Mouse (Mus musculus) heart, adult 18-20 months (tissue): ENCODE data around the gene Eppin. TPM values are rescaled to one million over a fixed set of nuclear protein-coding genes. Genes with fewer than 3 reads are reported as not detected.

Source experiments
- DNase-seq, 2 experiments: peaks; one replicate each; pipeline ENCODE4 v3.0.0; 2021 to 2022; ENCODE audit warnings: mixed read lengths in 1 of 2
- total RNA-seq, 2 experiments: library from RNA; stranded (reverse); gene quantifications; 2 replicates each; pipeline ENCODE4 v1.2.3; 2021

Gene Eppin
- total RNA-seq, 2 experiments from 2014 or later, result not detected

DNA sequence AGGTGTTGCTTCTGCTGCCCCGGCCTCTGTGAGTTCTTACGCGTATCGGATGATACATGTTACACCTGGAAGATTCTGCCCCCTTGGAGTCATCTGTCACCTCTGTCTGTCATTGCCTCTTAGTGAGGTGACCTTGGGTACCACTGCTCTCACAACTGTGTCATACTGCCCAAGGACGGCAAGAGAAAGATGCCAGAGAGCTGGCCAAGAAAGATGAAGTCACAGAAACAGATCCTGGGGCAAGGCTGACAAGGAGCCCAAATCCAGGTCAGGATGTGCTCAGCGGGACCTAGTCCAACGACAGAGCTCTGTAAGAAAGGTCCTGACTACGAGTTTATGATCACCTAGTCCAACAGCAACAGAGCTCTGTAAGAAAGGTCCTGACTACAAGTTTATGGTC is 33.3 kb downstream of the Eppin start:
- DNase-seq, result no peak

GRCm38 (mm10) chr2:164558991-164559645 is 34.3 kb downstream of the Eppin start:
- DNase-seq, result no peak

- DNase-seq, result no peak
Measured at GRCm38 (mm10) chr2:164558426-164558825, 35.0 kb downstream of the Eppin start.

GRCm38 (mm10) chr2:164551502-164551901 is 41.9 kb downstream of the Eppin start:
- DNase-seq, result no peak

- no peak for DNase-seq
Measured at GRCm38 (mm10) chr2:164550895-164551269, 42.5 kb downstream of the Eppin start.

DNA sequence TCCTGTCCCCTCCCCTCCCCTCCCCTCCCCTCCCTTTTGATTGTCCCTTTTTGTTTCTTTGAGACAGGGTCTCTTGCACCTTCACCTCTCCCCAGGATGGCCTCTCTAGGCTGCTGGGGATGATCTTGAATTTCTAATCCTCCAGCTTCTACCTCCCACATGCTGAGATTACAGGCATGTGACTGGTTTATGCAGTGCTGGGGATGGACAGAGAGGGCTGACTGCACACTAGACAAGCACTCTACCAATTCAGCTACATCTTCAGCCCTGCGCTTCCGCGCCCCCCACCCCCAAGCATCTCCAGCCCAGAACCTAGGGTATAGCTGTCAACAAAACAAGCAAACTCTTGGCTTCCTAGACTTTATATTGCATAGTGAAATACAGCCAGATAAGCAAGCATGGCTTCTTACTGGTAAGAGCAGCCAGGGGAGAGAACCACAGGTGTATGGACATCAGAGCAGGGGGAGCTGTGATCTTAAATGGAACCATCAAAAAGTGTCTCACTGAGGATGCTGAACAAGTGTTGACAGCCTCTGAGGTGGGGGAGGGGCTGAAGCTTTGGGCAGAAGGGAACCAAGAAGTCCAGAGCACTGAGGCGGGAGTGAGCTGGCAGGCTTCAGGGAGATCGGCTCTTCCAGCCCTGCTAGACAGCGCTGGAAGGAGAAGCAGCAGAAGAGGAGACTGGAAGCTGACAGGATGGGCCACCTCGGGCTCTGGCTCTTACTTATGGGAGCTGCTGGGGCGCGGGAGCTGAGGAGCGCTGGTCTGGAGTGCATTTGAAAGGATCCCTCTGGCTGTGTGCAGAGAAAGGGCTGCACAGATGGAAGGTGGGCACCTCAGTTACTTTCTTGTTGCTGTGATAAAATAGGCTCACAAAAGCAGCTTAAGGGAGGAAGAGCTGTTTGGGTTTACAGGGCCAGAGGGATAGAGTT is 43.2 kb downstream of the Eppin start:
- no peak for DNase-seq

DNA sequence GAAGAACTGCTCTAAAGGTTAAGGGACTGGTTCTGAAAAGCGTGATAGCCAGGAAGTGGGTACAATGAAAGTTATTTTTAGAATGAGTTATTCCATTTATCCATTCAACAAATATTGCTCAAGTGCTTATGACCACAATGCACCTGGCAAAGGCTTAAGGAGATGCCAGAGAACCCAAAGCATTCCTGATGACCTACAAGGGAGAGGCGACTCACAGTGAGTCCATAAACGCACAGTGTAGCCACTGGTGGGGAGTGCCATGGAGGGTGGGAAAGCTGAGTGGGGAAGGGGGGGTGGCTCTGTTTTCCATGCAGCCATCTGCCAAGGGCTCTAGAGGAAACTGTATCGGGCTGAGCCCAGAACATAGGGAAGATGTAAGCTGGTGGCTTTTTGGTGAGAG is 44.1 kb downstream of the Eppin start:
- DNase-seq, result no peak

DNA sequence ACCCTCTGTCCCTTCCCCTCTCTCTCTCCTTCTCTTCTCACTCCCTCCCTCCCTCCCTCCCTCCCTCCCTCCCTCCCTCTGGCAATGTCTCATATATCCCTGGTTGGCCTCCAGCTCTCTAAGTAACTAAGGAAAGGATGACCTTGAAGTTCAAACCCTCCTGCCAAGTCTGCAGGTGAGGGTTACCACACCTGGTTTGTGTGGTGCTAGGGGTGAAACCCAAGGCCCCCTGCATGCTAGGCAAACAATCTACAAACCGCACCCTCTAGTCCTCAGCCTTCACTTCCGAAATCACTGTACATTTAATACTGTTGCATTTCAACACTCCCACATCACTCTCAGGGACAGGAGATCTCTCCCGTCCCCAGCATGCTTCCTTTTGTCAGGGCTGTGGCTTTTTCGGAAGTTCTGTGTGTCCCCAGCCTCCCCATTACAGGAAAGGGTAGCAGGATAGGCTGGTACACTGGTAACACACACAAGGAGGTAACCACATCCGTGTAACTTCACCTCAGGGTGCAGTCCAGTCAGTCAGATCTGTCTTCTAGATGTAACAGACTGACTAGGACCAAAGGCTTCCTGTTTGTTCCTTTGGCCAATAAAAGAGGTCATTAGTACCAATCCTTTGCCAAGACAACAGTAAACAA is 48.8 kb downstream of the Eppin start:
- DNase-seq, result no peak

DNA sequence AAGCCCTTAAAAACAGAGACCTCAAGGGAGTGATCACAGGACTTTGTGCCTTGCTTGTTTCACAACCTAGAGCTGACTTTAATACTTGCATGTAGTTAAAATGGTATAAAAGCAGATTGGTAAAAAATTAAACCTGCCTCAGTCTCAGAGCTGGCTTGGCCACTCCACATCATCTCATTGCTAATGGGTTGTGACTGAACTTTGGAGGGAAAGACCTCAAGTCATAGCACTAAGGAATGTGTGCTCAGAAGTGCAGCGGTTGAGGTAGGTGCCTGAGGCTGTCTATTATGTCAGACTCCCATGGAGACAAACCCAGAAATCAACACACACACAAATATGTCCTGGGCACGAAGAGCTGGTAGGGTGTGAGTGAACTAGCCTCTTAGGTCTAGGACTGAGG is 49.6 kb downstream of the Eppin start:
- DNase-seq, result no peak

DNA sequence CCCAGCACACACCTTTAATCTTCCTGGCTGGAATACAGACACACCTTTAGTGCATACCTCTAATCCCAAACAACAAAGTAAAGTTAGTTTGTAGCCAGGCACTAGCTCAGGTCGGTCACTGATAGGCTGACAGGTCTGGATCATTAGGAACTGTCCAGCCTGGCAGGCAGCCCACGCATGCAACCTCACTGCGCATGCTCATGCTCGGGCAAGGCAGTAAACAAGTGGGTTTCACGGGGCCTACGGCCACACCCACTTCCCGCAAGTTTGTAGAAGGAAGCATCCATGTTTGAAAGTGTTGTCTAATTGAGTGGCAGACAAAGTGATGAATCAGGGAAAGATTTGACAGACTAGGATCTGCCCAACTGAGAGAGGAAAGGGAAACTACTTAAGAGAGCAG is 50.8 kb downstream of the Eppin start:
- DNase-seq, result no peak

DNA sequence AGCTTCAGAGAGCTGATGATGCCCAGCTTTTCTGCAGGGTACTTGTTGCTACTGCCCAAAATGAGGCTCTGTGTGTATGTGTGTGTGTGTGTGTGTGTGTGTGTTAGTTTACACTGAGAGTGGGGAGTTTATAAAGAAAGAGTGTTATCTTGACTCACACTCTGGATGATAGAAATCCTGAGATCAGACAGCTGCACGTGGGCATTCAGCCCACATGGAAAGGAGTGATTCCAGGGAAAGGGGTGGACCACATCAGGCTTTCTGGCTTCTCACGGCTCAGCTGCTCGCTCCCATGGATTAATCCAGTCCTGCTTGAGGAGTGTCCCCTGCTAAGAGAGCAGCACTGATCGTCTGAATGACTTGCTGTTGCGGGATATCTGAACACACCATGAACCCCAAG is 51.3 kb downstream of the Eppin start:
- no peak for DNase-seq

DNA sequence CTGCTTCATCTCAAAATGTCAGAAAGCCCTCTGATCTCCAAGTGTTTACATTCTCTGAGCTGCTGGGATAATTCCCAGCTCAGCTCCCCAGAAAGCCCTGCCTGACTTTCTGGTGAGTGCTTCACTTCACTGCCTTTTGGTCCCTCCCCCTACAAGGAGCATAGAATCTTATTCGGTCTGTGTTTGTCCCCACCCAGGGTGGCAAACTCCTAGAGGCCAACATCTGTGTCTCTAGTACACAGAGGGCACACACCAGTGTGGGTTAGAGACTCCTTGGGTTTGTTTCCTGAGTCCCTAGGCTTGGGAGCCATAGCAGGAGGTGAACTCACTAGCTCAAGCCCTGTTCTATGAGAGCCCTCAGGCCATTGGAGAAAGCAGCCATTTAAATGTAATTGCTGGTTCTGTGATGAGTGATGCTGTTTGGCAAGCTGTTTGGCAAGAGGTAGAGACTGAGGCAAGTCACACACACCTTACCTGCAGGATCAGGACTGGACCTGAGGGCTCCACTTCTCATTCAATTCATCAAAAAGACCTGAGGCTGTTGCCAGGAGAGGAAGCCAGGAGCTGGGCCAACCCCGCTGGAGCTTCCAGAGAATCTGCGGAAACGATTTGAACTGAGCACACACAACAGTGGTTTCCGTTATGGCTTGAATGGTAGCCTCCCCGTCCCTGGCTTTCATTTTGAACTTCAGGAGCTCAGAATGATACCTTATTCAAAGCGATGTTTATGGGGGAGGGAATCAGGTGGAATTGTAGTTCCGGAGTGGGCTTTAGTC is 52.6 kb downstream of the Eppin start:
- DNase-seq, result peak in 1 of 2 experiments; percentile 42

Other genes with a start within 250 kb of the Eppin start
- gene Slpi, start 204.5 kb downstream of the Eppin start, total RNA-seq, result 10 to 100 TPM; 12.2 to 21.3 TPM
- gene Rbpjl, start 190.5 kb downstream of the Eppin start, total RNA-seq, result not detected
- under 1 TPM; 0.36 to 0.45 TPM for gene Matn4, start 188.4 kb downstream of the Eppin start, total RNA-seq
- gene Sdc4, start 149.7 kb downstream of the Eppin start, total RNA-seq, result 10 to 100 TPM; 18.7 to 34.2 TPM
- 10 to 100 TPM; 23.0 to 23.1 TPM for gene Sys1, start 136.6 kb downstream of the Eppin start, total RNA-seq
- 10 to 100 TPM in 1 of 2 experiments, 1 to 10 TPM in 1; 3.7 to 11.1 TPM for gene Gm20458, start 132.6 kb downstream of the Eppin start, total RNA-seq
- gene Trp53tg5, start 119.9 kb downstream of the Eppin start, total RNA-seq, result not detected
- 10 to 100 TPM in 1 of 2 experiments, 1 to 10 TPM in 1; 9.4 to 10.7 TPM for gene Dbndd2, start 107.5 kb downstream of the Eppin start, total RNA-seq
- gene Pigt, start 96.1 kb downstream of the Eppin start, total RNA-seq, result 10 to 100 TPM; 28.7 to 32.6 TPM
- gene Wfdc2, start 31.2 kb downstream of the Eppin start, total RNA-seq, result 10 to 100 TPM in 1 of 2 experiments, 1 to 10 TPM in 1; 1.0 to 11.8 TPM
- not detected for gene Spint3, start 20.1 kb downstream of the Eppin start, total RNA-seq
- not detected for gene Wfdc6a, start 8.1 kb downstream of the Eppin start, total RNA-seq
- not detected for gene Wfdc6b, start 19.9 kb upstream of the Eppin start, total RNA-seq
- not detected for gene Wfdc8, start 20.0 kb upstream of the Eppin start, total RNA-seq
- not detected for gene Wfdc16, start 45.2 kb upstream of the Eppin start, total RNA-seq
- under 1 TPM in 1 of 2 experiments, not detected in 1; 0.72 TPM for gene Wfdc10, start 62.5 kb upstream of the Eppin start, total RNA-seq
- gene Wfdc9, start 63.0 kb upstream of the Eppin start, total RNA-seq, result not detected
- gene Wfdc11, start 80.5 kb upstream of the Eppin start, total RNA-seq, result not detected
- gene Wfdc13, start 91.5 kb upstream of the Eppin start, total RNA-seq, result not detected
- not detected for gene Spint4, start 104.9 kb upstream of the Eppin start, total RNA-seq
- gene Spint5, start 121.7 kb upstream of the Eppin start, total RNA-seq, result not detected
- under 1 TPM; 0.25 to 0.62 TPM for gene Wfdc3, start 152.3 kb upstream of the Eppin start, total RNA-seq
- 10 to 100 TPM; 22.0 to 28.8 TPM for gene Dnttip1, start 152.4 kb upstream of the Eppin start, total RNA-seq
- gene Ube2c, start 176.3 kb upstream of the Eppin start, total RNA-seq, result 1 to 10 TPM in 1 of 2 experiments, under 1 TPM in 1; 0.80 to 2.4 TPM
- 1 to 10 TPM in 1 of 2 experiments, not detected in 1; 1.2 TPM for gene Tnnc2, start 186.4 kb upstream of the Eppin start, total RNA-seq
- 10 to 100 TPM; 23.9 to 25.6 TPM for gene Snx21, start 192.2 kb upstream of the Eppin start, total RNA-seq
- gene Acot8, start 211.3 kb upstream of the Eppin start, total RNA-seq, result 10 to 100 TPM; 12.4 to 12.5 TPM
- 1 to 10 TPM; 2.4 to 2.5 TPM for gene Zswim3, start 211.5 kb upstream of the Eppin start, total RNA-seq
- 1 to 10 TPM; 3.8 to 3.9 TPM for gene Zswim1, start 229.1 kb upstream of the Eppin start, total RNA-seq
- under 1 TPM; 0.67 to 0.75 TPM for gene Spata25, start 234.9 kb upstream of the Eppin start, total RNA-seq
- 10 to 100 TPM; 80.8 to 98.1 TPM for gene Ctsa, start 239.3 kb upstream of the Eppin start, total RNA-seq
- 10 to 100 TPM; 50.5 to 55.8 TPM for gene Neurl2, start 239.9 kb upstream of the Eppin start, total RNA-seq